Mouse (Mus musculus) right cerebral cortex, postnatal 25 days (tissue): ENCODE measurements around the gene Elp6.

Experiments used
- DNase-seq: peaks from one replicate; pipeline ENCODE4 v3.0.0; 2022

Elp6 gene

GRCm38 (mm10) chr9:110362337-110362736 is 57.4 kb downstream of the Elp6 start:
- no peak for DNase-seq

- DNase-seq: no peak
These were observed 61.8 kb downstream of the Elp6 start for GRCm38 (mm10) chr9:110366746-110367145.

- no peak for DNase-seq
These were observed 64.9 kb downstream of the Elp6 start for GRCm38 (mm10) chr9:110369860-110370259.
